Mouse (Mus musculus): ENCODE results near the gene Ces3b. TPM values are rescaled to one million over a fixed set of nuclear protein-coding genes. Genes with fewer than 3 reads are reported as not detected.

The Ces3b gene
- total RNA-seq (2023), result not detected in 2 replicates

GRCm38 (mm10) chr8:105083449-105084050 lies at the start of gene Ces3b:
Gene Ces3b (plus strand): TSS chr8:105083753.

GRCm38 (mm10) chr8:105048371-105048854 lies 35.1 kb upstream of the Ces3b start, which contains the start of gene Ces3a:
Gene Ces3a (plus strand): TSS chr8:105048601.

GRCm38 (mm10) chr8:105131509-105131908 lies 48.0 kb downstream of the Ces3b start, which contains the start of gene Ces4a:
Gene Ces4a (plus strand): TSS chr8:105131800.

Other genes starting within 250 kb of the Ces3b start
- not detected in 2 replicates for gene Ces2c, start 236.7 kb upstream of the Ces3b start, total RNA-seq (2023)
- not detected in 2 replicates for gene Ces2e, start 157.5 kb upstream of the Ces3b start, total RNA-seq (2023)
- not detected in 2 replicates for gene Ces2f, start 136.4 kb upstream of the Ces3b start, total RNA-seq (2023)
- gene Ces2g, start 122.0 kb upstream of the Ces3b start, total RNA-seq (2023), result 2.3 and 2.5 TPM in 2 replicates
- gene Ces2h, start 82.9 kb upstream of the Ces3b start, total RNA-seq (2023), result not detected in 2 replicates
- not detected in 2 replicates for gene Ces3a, start 35.2 kb upstream of the Ces3b start, total RNA-seq (2023)
- gene Ces4a, start 48.0 kb downstream of the Ces3b start, total RNA-seq (2023), result not detected in 2 replicates
- gene Cbfb, start 86.9 kb downstream of the Ces3b start, total RNA-seq (2023), result 62.9 and 82.1 TPM in 2 replicates
- gene D230025D16Rik, start 141.4 kb downstream of the Ces3b start, total RNA-seq (2023), result 39.6 and 54.8 TPM in 2 replicates
- gene B3gnt9, start 171.4 kb downstream of the Ces3b start, total RNA-seq (2023), result 0.50 and 0.95 TPM in 2 replicates
- 19.4 and 27.8 TPM in 2 replicates for gene Tradd, start 180.9 kb downstream of the Ces3b start, total RNA-seq (2023)
- gene Fbxl8, start 180.9 kb downstream of the Ces3b start, total RNA-seq (2023), result 3.3 and 4.7 TPM in 2 replicates
- not detected in 2 replicates for gene Hsf4, start 186.0 kb downstream of the Ces3b start, total RNA-seq (2023)
- gene Nol3, start 192.4 kb downstream of the Ces3b start, total RNA-seq (2023), result not detected in 2 replicates
- gene 4931428F04Rik, start 206.1 kb downstream of the Ces3b start, total RNA-seq (2023), result 0.63 and 0.95 TPM in 2 replicates
- 0.32 and 0.59 TPM in 2 replicates for gene Exoc3l, start 212.3 kb downstream of the Ces3b start, total RNA-seq (2023)
- 40.5 and 43.1 TPM in 2 replicates for gene E2f4, start 213.9 kb downstream of the Ces3b start, total RNA-seq (2023)
- gene Elmo3, start 221.8 kb downstream of the Ces3b start, total RNA-seq (2023), result 0.68 and 0.98 TPM in 2 replicates
- gene Lrrc29, start 242.5 kb downstream of the Ces3b start, total RNA-seq (2023), result 6.1 and 7.4 TPM in 2 replicates
- gene Tmem208, start 242.6 kb downstream of the Ces3b start, total RNA-seq (2023), result 22.7 and 23.8 TPM in 2 replicates